Mouse (Mus musculus) midbrain, embryonic 11.5 days (tissue): ENCODE data around the gene Vps9d1. TPM values are rescaled to one million over a fixed set of nuclear protein-coding genes. Genes with fewer than 3 reads are reported as not detected.
A peak's percentile ranks its signal among the peaks of the same experiment; 100 is the strongest.
"Not testable (repeated sequence)": the region's sequence is repeated elsewhere in the genome, so short reads cannot be mapped to it uniquely, and the experiment has no call there.

Experiments
- ATAC-seq: fragments of 200-750 bp; cut with Nextera tagmentation; 2 replicates; pipeline ENCODE4 v1.8.0; 2017; ENCODE audit warnings: moderate TSS enrichment, moderate library complexity; ENCODE audit not compliant: low FRiP score
- DNase-seq: peaks from one replicate; pipeline ENCODE4 v3.0.0; 2015; ENCODE audit warnings: low spot score; ENCODE audit errors: missing footprints
- H3K27ac ChIP-seq: fragments of 300-500 bp; sonication (generic); 2 replicates; pipeline ENCODE4 v1.5.1; 2014; ENCODE audit warnings: low read depth, low read length
- H3K27me3 ChIP-seq: fragments of 300-500 bp; sonication (generic); 2 replicates; pipeline ENCODE4 v1.6.1; 2014; ENCODE audit warnings: mild to moderate bottlenecking, low read length, moderate library complexity, mixed read lengths; ENCODE audit not compliant: control insufficient read depth, insufficient read depth
- H3K36me3 ChIP-seq: fragments of 300-500 bp; sonication (generic); 2 replicates; pipeline ENCODE4 v1.6.1; 2014; ENCODE audit warnings: mild to moderate bottlenecking, low read length, moderate library complexity, mixed read lengths; ENCODE audit not compliant: control insufficient read depth, insufficient read depth
- H3K4me1 ChIP-seq: fragments of 300-500 bp; sonication (generic); 2 replicates; pipeline ENCODE4 v1.6.1; 2014; ENCODE audit warnings: low read length; ENCODE audit not compliant: control insufficient read depth, insufficient read depth
- H3K4me2 ChIP-seq: fragments of 300-500 bp; sonication (generic); 2 replicates; pipeline ENCODE4 v1.6.1; 2014; ENCODE audit warnings: mild to moderate bottlenecking, moderate library complexity
- H3K4me3 ChIP-seq: fragments of 300-500 bp; sonication (generic); 2 replicates; pipeline ENCODE4 v1.5.1; 2014; ENCODE audit warnings: low read depth, low read length
- H3K9ac ChIP-seq: fragments of 300-500 bp; sonication (generic); 2 replicates; pipeline ENCODE4 v1.6.1; 2014; ENCODE audit warnings: low read length
- H3K9me3 ChIP-seq: fragments of 300-500 bp; sonication (generic); 2 replicates; pipeline ENCODE4 v1.6.1; 2016; ENCODE audit warnings: low read length; ENCODE audit not compliant: control insufficient read depth
- WGBS: fragments of 180-500 bp; shearing (Covaris S2); extraction: QIAGEN DNeasy Blood & Tissue Kit; methylation state at CpG from one replicate; pipeline ENCODE4 v1.1.7; 2014; 5-methylcytosine and 5-hydroxymethylcytosine counted together
- polyA plus RNA-seq: library from polyadenylated mRNA; unstranded; fragments of >200 nt; fragmentation: Nextera tagmentation; extraction: Ambion mirVana; gene quantifications from 2 replicates; pipeline ENCODE4 v1.2.1, GENCODE M21; 2014

Vps9d1 gene
- polyA plus RNA-seq, 1 experiment from 2014 or later: 23.7 TPM

DNA sequence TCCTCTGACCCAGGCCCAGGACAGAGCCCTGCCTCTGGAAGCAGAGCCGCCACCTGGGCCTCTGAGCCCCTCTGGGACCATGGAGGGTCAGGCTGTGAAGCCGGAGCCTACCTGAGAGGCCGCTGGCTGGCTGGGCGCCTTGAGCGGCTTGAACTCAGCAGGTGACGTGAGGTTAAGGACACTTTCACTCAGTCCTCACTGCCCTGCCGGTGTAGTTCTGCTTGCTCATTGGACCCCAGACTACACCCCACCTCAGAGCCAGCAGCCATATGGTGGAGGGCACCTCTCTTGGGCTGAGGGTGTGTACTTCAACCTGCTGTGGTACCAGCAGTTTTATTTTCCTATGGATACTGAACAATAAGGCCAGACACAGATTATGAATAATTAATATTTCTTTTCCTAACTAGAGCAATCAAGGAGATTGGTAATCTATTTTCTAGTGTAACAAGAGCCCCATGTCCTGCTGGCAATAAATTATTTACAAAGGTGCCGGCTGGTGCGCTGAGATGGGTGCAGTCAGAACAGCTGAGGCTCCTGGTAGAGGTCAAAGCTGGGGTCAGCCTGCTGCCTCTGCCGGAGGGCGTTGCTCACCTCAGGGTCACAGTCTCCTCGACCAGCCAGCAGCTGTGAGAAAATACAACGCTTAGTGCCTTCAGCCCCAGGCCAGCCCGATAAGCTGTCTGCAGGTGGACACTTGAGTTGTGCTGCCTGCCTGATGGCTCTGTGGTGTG lies 13.9 kb upstream of the Vps9d1 start:
- Histone ChIP-seq H3K9me3 (no peaks in the 10 kb centered on the region), H3K4me1 (no peaks in the 10 kb centered on the region), H3K4me2 (no peak overlapping the region), H3K4me3 (no peak overlapping the region), H3K36me3 (peaks cover 21% of the 10 kb centered on the region), H3K9ac (no peak overlapping the region), H3K27ac (no peak overlapping the region), H3K27me3 (no peaks in the 10 kb centered on the region)
- ATAC-seq (0 out of 2 replicates have a peak, but pooled peaks have one; percentile 48), DNase-seq (peak; percentile 78)
- WGBS: 78% methylated on average over 14 of the region's 14 CpGs

- WGBS: 94% methylated on average over 8 of the region's 8 CpGs
- not testable (repeated sequence) for H3K9ac ChIP-seq, H3K27me3 ChIP-seq, ATAC-seq, DNase-seq, H3K9me3 ChIP-seq, H3K4me2 ChIP-seq, H3K4me3 ChIP-seq, H3K36me3 ChIP-seq, H3K27ac ChIP-seq
- peaks cover 15% of the 10 kb centered on the region for H3K4me1 ChIP-seq
These were observed 3.4 kb upstream of the Vps9d1 start for GRCm38 (mm10) chr8:123257593-123257992.

DNA sequence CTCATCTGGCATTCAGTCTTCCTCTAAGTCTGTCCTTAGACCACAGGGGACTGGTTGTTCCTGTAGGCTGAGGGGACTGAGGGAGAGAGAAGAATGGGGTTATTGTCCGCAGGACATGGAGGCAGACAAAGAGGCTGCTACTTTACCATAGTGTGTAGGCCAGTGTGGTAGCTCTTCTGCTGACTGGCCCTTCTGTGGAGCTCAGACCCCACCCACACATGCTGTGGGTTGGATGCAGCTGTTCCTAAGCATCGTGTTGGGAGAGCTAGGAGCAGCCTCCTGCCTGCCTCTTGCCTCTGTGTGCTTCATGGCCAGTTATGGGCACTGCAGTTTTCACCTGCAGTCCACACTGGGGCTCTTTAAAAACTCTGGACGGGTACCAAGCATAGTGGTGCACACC lies 3.0 kb upstream of the Vps9d1 start:
- H3K4me1 ChIP-seq: peaks cover 15% of the 10 kb centered on the region
- H3K27ac ChIP-seq: no peak overlapping the region
- H3K27me3 ChIP-seq: no peaks in the 10 kb centered on the region
- no peak overlapping the region for H3K4me2 ChIP-seq
- H3K4me3 ChIP-seq: no peak overlapping the region
- H3K36me3 ChIP-seq: peaks cover 10% of the 10 kb centered on the region; the same call in 1 of the 2 replicates
- DNase-seq (peak; percentile 39), ATAC-seq (no peak)
- H3K9me3 ChIP-seq: no peaks in the 10 kb centered on the region
- H3K9ac ChIP-seq: no peak overlapping the region
- 76% methylated on average over 3 of the region's 3 CpGs for WGBS

- no peaks in the 10 kb centered on the region for H3K9me3 ChIP-seq
- 75% methylated on average over 6 of the region's 6 CpGs for WGBS
- peak overlapping the region; percentile 97 for H3K4me3 ChIP-seq
- peak; percentile 8 for DNase-seq
- no peak overlapping the region for H3K27ac ChIP-seq
- H3K36me3 ChIP-seq: peaks cover 15% of the 10 kb centered on the region; the same call in 1 of the 2 replicates
- no peak for ATAC-seq
- peak overlapping the region; percentile 97 for H3K9ac ChIP-seq
- H3K27me3 ChIP-seq: no peaks in the 10 kb centered on the region
- peaks cover 15% of the 10 kb centered on the region for H3K4me1 ChIP-seq
- peak overlapping the region; percentile 96 for H3K4me2 ChIP-seq
These were observed 1.0 kb upstream of the Vps9d1 start for GRCm38 (mm10) chr8:123255170-123255569.

- H3K27ac ChIP-seq: peak overlapping the region; percentile 75; the same call in 1 of the 2 replicates
- H3K27me3 ChIP-seq: no peaks in the 10 kb centered on the region
- H3K4me3 ChIP-seq: peak overlapping the region; percentile 97
- peak overlapping the region; percentile 97 for H3K9ac ChIP-seq
- peaks cover 15% of the 10 kb centered on the region for H3K4me1 ChIP-seq
- under 1% methylated on average over 32 of the region's 40 CpGs for WGBS
- peaks cover 19% of the 10 kb centered on the region; the same call in 1 of the 2 replicates for H3K36me3 ChIP-seq
- DNase-seq (no peak), ATAC-seq (no peak; the same call in none of the 2 replicates)
- peak overlapping the region; percentile 96 for H3K4me2 ChIP-seq
- H3K9me3 ChIP-seq: no peaks in the 10 kb centered on the region
These were observed 573 bp downstream of the Vps9d1 start for GRCm38 (mm10) chr8:123253451-123254098.

GRCm38 (mm10) chr8:123252925-123253324 lies 1.2 kb downstream of the Vps9d1 start:
- H3K36me3 ChIP-seq: peaks cover 19% of the 10 kb centered on the region
- H3K4me1 ChIP-seq: peaks cover 15% of the 10 kb centered on the region
- peak overlapping the region; percentile 97 for H3K4me3 ChIP-seq
- H3K9ac ChIP-seq: peak overlapping the region; percentile 97
- no peak for DNase-seq
- no peaks in the 10 kb centered on the region for H3K27me3 ChIP-seq
- no peaks in the 10 kb centered on the region for H3K9me3 ChIP-seq
- H3K27ac ChIP-seq: no peak overlapping the region
- ATAC-seq: no peak
- 71% methylated on average over 4 of the region's 4 CpGs for WGBS
- peak overlapping the region; percentile 96 for H3K4me2 ChIP-seq

- Histone ChIP-seq H3K36me3 (peaks cover 25% of the 10 kb centered on the region), H3K9me3 (no peaks in the 10 kb centered on the region), H3K4me2 (no peak overlapping the region), H3K4me1 (peaks cover 15% of the 10 kb centered on the region), H3K27me3 (no peaks in the 10 kb centered on the region), H3K4me3 (no peak overlapping the region), H3K9ac (no peak overlapping the region), H3K27ac (no peak overlapping the region)
- peak; percentile 54 for DNase-seq
- WGBS: 95% methylated on average over 5 of the region's 5 CpGs
- no peak for ATAC-seq
These were observed 3.2 kb downstream of the Vps9d1 start for GRCm38 (mm10) chr8:123250940-123251339.

DNA sequence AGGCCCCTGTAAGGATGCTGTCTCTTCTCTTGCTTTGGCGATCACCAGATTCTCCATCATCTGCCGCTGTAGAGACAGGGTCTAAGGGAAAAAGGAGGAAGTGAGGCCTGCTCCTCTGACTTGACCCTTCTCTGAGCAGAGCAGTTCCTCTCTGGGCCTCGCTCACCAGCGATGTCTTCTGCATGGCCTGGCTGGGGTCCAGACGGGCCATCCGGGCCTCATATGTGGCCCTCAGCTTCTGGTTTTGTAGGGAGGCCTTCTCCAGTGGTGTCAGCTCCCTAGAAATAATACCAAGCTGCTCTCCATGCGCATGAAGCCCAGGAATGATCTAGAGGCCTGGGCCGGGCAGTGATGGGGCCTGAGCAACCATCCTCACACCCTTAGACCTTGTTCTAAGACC lies 5.6 kb downstream of the Vps9d1 start:
- Histone ChIP-seq H3K36me3 (peaks cover 25% of the 10 kb centered on the region), H3K9me3 (no peaks in the 10 kb centered on the region), H3K27me3 (no peaks in the 10 kb centered on the region), H3K4me1 (peaks cover 7% of the 10 kb centered on the region), H3K9ac (no peak overlapping the region), H3K4me2 (no peak overlapping the region), H3K27ac (no peak overlapping the region), H3K4me3 (no peak overlapping the region)
- WGBS: 92% methylated on average over 8 of the region's 8 CpGs
- DNase-seq (peak; percentile 23), ATAC-seq (no peak)

DNA sequence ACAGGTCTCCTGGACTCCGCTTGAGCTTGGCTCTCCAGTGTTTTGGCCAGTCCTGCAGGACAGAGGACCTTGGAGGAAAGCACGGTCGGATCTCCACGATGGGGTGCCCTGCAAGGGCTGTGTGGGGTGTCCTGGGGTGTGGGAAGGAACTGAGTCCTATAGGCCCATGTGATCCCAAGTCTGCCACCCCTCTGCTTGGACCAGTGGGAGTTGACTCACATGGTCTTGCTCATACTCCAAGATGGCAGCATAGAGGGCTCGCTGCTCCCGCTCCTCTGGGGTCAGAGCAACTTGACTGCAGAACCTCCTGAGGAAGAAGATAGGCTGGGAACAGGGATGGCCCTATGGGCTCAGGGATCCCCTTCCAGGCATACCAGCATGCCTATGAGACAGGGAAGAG lies 6.4 kb downstream of the Vps9d1 start:
- peak; percentile 17 for DNase-seq
- H3K9me3 ChIP-seq: no peaks in the 10 kb centered on the region
- H3K4me1 ChIP-seq: no peaks in the 10 kb centered on the region; the same call in none of the 2 replicates
- H3K27ac ChIP-seq: no peak overlapping the region
- 95% methylated on average over 6 of the region's 6 CpGs for WGBS
- H3K9ac ChIP-seq: no peak overlapping the region
- no peak overlapping the region for H3K4me2 ChIP-seq
- H3K4me3 ChIP-seq: no peak overlapping the region
- no peak for ATAC-seq
- H3K36me3 ChIP-seq: peaks cover 25% of the 10 kb centered on the region
- no peaks in the 10 kb centered on the region for H3K27me3 ChIP-seq
